Mouse (Mus musculus) spleen, postnatal 36 days (tissue): ENCODE data around the gene Gstp2.
"Not testable (repeated sequence)": the region's sequence is repeated elsewhere in the genome, so short reads cannot be mapped to it uniquely, and the experiment has no call there.

Experiments used
- DNase-seq, 2 experiments: peaks; one replicate each; pipeline ENCODE4 v3.0.0; 2022; ENCODE audit warnings: low spot score in 2 of 2, mixed read lengths in 1 of 2

Gene Gstp2

GRCm38 (mm10) chr19:4070311-4070710, 24.5 kb upstream of the Gstp2 start:
- DNase-seq = no peak

- no peak for DNase-seq
These were observed 23.0 kb upstream of the Gstp2 start for GRCm38 (mm10) chr19:4068717-4069410.

GRCm38 (mm10) chr19:4068242-4068641, 22.4 kb upstream of the Gstp2 start:
- not testable (repeated sequence) for DNase-seq

GRCm38 (mm10) chr19:4066877-4067276, 21.1 kb upstream of the Gstp2 start:
- no peak for DNase-seq

GRCm38 (mm10) chr19:4066280-4066679, 20.5 kb upstream of the Gstp2 start:
- no peak for DNase-seq

- not testable (repeated sequence) for DNase-seq
These were observed 18.7 kb upstream of the Gstp2 start for GRCm38 (mm10) chr19:4064501-4064900.

GRCm38 (mm10) chr19:4063357-4063756, 17.5 kb upstream of the Gstp2 start:
- DNase-seq = not testable (repeated sequence)

- DNase-seq = no peak
These were observed 15.2 kb upstream of the Gstp2 start for GRCm38 (mm10) chr19:4060899-4061465.

GRCm38 (mm10) chr19:4060044-4060898, 14.4 kb upstream of the Gstp2 start:
- DNase-seq = not testable (repeated sequence)

- DNase-seq = peak; percentile 41 to 62
These were observed 13.4 kb upstream of the Gstp2 start, which contains the start of gene Gstp3 for GRCm38 (mm10) chr19:4059069-4059740. Gene Gstp3 (minus strand): TSS chr19:4059569.

GRCm38 (mm10) chr19:4058581-4058980, 12.8 kb upstream of the Gstp2 start:
- DNase-seq = no peak

GRCm38 (mm10) chr19:4057962-4058361, 12.1 kb upstream of the Gstp2 start:
- DNase-seq = no peak

- DNase-seq = no peak
These were observed 11.6 kb upstream of the Gstp2 start for GRCm38 (mm10) chr19:4057389-4057788.

GRCm38 (mm10) chr19:4056727-4057126, 10.9 kb upstream of the Gstp2 start:
- no peak for DNase-seq

GRCm38 (mm10) chr19:4055947-4056693, 10.3 kb upstream of the Gstp2 start:
- DNase-seq = no peak

- DNase-seq = no peak
These were observed 9.6 kb upstream of the Gstp2 start for GRCm38 (mm10) chr19:4055216-4055946.

- DNase-seq = no peak
These were observed 8.8 kb upstream of the Gstp2 start for GRCm38 (mm10) chr19:4054613-4055012.

GRCm38 (mm10) chr19:4052516-4053030, 6.8 kb upstream of the Gstp2 start:
- no peak for DNase-seq

GRCm38 (mm10) chr19:4051741-4052515, 6.1 kb upstream of the Gstp2 start:
- peak; percentile 52 to 65 for DNase-seq
